Mouse (Mus musculus): ENCODE data around the gene Smcp. TPM values are rescaled to one million over a fixed set of nuclear protein-coding genes. Genes with fewer than 3 reads are reported as not detected.

The Smcp gene
- total RNA-seq, 2 experiments from 2014 or later = not detected

GRCm38 (mm10) chr3:92534411-92534810, 54.4 kb downstream of the Smcp start, which contains the start of gene 2310046K23Rik:
Gene 2310046K23Rik, minus strand, starts transcription at chr3:92534511.
- ATAC-seq (replicated peaks; ENCODE audit: low FRiP score, low TSS enrichment, poor library complexity, severe bottlenecking) = no peak; the same call in 1 of the 2 replicates

Other genes with a start within 250 kb of the Smcp start
- gene Sprr2d, start 249.9 kb downstream of the Smcp start, total RNA-seq (2014; fragmentation: Nextera tagmentation) = not detected in 2 replicates
- not detected in 2 replicates for gene Sprr2d, start 249.9 kb downstream of the Smcp start, total RNA-seq (2017)
- gene Sprr2e, start 236.9 kb downstream of the Smcp start, total RNA-seq (2014; fragmentation: Nextera tagmentation) = not detected in 2 replicates
- gene Sprr2e, start 236.9 kb downstream of the Smcp start, total RNA-seq (2017) = not detected in 2 replicates
- gene Sprr2f, start 223.8 kb downstream of the Smcp start, total RNA-seq (2014; fragmentation: Nextera tagmentation) = not detected in 2 replicates
- not detected in 2 replicates for gene Sprr2f, start 223.8 kb downstream of the Smcp start, total RNA-seq (2017)
- not detected in 2 replicates for gene Sprr2h, start 203.3 kb downstream of the Smcp start, total RNA-seq (2014; fragmentation: Nextera tagmentation)
- gene Sprr2h, start 203.3 kb downstream of the Smcp start, total RNA-seq (2017) = not detected in 2 replicates
- gene Sprr2i, start 181.0 kb downstream of the Smcp start, total RNA-seq (2014; fragmentation: Nextera tagmentation) = not detected in 2 replicates
- not detected in 2 replicates for gene Sprr2i, start 181.0 kb downstream of the Smcp start, total RNA-seq (2017)
- gene Sprr2j-ps, start 170.9 kb downstream of the Smcp start, total RNA-seq (2014; fragmentation: Nextera tagmentation) = not detected in 2 replicates
- gene Sprr2j-ps, start 170.9 kb downstream of the Smcp start, total RNA-seq (2017) = not detected in 2 replicates
- 4.8 and 16.6 TPM in 2 replicates for gene Gm9774, start 159.6 kb downstream of the Smcp start, total RNA-seq (2014; fragmentation: Nextera tagmentation)
- gene Gm9774, start 159.6 kb downstream of the Smcp start, total RNA-seq (2017) = 1.1 and 3.6 TPM in 2 replicates
- not detected in 2 replicates for gene Sprr2k, start 156.4 kb downstream of the Smcp start, total RNA-seq (2014; fragmentation: Nextera tagmentation)
- not detected in 2 replicates for gene Sprr2k, start 156.4 kb downstream of the Smcp start, total RNA-seq (2017)
- not detected in 2 replicates for gene Sprr1b, start 150.2 kb downstream of the Smcp start, total RNA-seq (2014; fragmentation: Nextera tagmentation)
- gene Sprr1b, start 150.2 kb downstream of the Smcp start, total RNA-seq (2017) = not detected in 2 replicates
- not detected in 2 replicates for gene Sprr3, start 130.3 kb downstream of the Smcp start, total RNA-seq (2014; fragmentation: Nextera tagmentation)
- gene Sprr3, start 130.3 kb downstream of the Smcp start, total RNA-seq (2017) = not detected in 2 replicates
- gene Sprr1a, start 103.1 kb downstream of the Smcp start, total RNA-seq (2014; fragmentation: Nextera tagmentation) = not detected in 2 replicates
- gene Sprr1a, start 103.1 kb downstream of the Smcp start, total RNA-seq (2017) = not detected in 2 replicates
- not detected in 2 replicates for gene Sprr4, start 88.5 kb downstream of the Smcp start, total RNA-seq (2014; fragmentation: Nextera tagmentation)
- gene Sprr4, start 88.5 kb downstream of the Smcp start, total RNA-seq (2017) = not detected in 2 replicates
- gene 2310046K23Rik, start 54.5 kb downstream of the Smcp start, total RNA-seq (2014; fragmentation: Nextera tagmentation) = not detected in 2 replicates
- not detected in 2 replicates for gene 2310046K23Rik, start 54.5 kb downstream of the Smcp start, total RNA-seq (2017)
- gene Ivl, start 15.3 kb downstream of the Smcp start, total RNA-seq (2014; fragmentation: Nextera tagmentation) = not detected in 2 replicates
- gene Ivl, start 15.3 kb downstream of the Smcp start, total RNA-seq (2017) = not detected in 2 replicates
- gene 2210017I01Rik, start 18.5 kb upstream of the Smcp start, total RNA-seq (2014; fragmentation: Nextera tagmentation) = not detected in 2 replicates
- not detected in 2 replicates for gene 2210017I01Rik, start 18.5 kb upstream of the Smcp start, total RNA-seq (2017)
- gene Lce6a, start 32.7 kb upstream of the Smcp start, total RNA-seq (2014; fragmentation: Nextera tagmentation) = not detected in 2 replicates
- gene Lce6a, start 32.7 kb upstream of the Smcp start, total RNA-seq (2017) = not detected in 2 replicates
- not detected in 2 replicates for gene Lce1a1, start 59.3 kb upstream of the Smcp start, total RNA-seq (2014; fragmentation: Nextera tagmentation)
- gene Lce1a1, start 59.3 kb upstream of the Smcp start, total RNA-seq (2017) = not detected in 2 replicates
- not detected in 2 replicates for gene Lce1b, start 67.9 kb upstream of the Smcp start, total RNA-seq (2014; fragmentation: Nextera tagmentation)
- not detected in 2 replicates for gene Lce1b, start 67.9 kb upstream of the Smcp start, total RNA-seq (2017)
- gene Lce1a2, start 81.3 kb upstream of the Smcp start, total RNA-seq (2014; fragmentation: Nextera tagmentation) = not detected in 2 replicates
- gene Lce1a2, start 81.3 kb upstream of the Smcp start, total RNA-seq (2017) = not detected in 2 replicates
- gene Lce1c, start 90.2 kb upstream of the Smcp start, total RNA-seq (2014; fragmentation: Nextera tagmentation) = not detected in 2 replicates
- not detected in 2 replicates for gene Lce1c, start 90.2 kb upstream of the Smcp start, total RNA-seq (2017)
- gene Lce1d, start 98.2 kb upstream of the Smcp start, total RNA-seq (2014; fragmentation: Nextera tagmentation) = not detected in 2 replicates
- gene Lce1d, start 98.2 kb upstream of the Smcp start, total RNA-seq (2017) = not detected in 2 replicates
- gene Lce1e, start 120.1 kb upstream of the Smcp start, total RNA-seq (2014; fragmentation: Nextera tagmentation) = not detected in 2 replicates
- gene Lce1e, start 120.1 kb upstream of the Smcp start, total RNA-seq (2017) = not detected in 2 replicates
- not detected in 2 replicates for gene Lce1f, start 131.4 kb upstream of the Smcp start, total RNA-seq (2014; fragmentation: Nextera tagmentation)
- not detected in 2 replicates for gene Lce1f, start 131.4 kb upstream of the Smcp start, total RNA-seq (2017)
- gene Gm38119, start 150.1 kb upstream of the Smcp start, total RNA-seq (2014; fragmentation: Nextera tagmentation) = not detected in 2 replicates
- not detected in 2 replicates for gene Gm38119, start 150.1 kb upstream of the Smcp start, total RNA-seq (2017)
- not detected in 2 replicates for gene Lce1g, start 163.3 kb upstream of the Smcp start, total RNA-seq (2014; fragmentation: Nextera tagmentation)
- not detected in 2 replicates for gene Lce1g, start 163.3 kb upstream of the Smcp start, total RNA-seq (2017)
- gene Lce1h, start 176.1 kb upstream of the Smcp start, total RNA-seq (2014; fragmentation: Nextera tagmentation) = not detected in 2 replicates
- not detected in 2 replicates for gene Lce1h, start 176.1 kb upstream of the Smcp start, total RNA-seq (2017)
- not detected in 2 replicates for gene Lce1i, start 189.9 kb upstream of the Smcp start, total RNA-seq (2014; fragmentation: Nextera tagmentation)
- not detected in 2 replicates for gene Lce1i, start 189.9 kb upstream of the Smcp start, total RNA-seq (2017)
- not detected in 2 replicates for gene Lce1j, start 201.5 kb upstream of the Smcp start, total RNA-seq (2014; fragmentation: Nextera tagmentation)
- not detected in 2 replicates for gene Lce1j, start 201.5 kb upstream of the Smcp start, total RNA-seq (2017)
- not detected in 2 replicates for gene Lce1k, start 218.9 kb upstream of the Smcp start, total RNA-seq (2014; fragmentation: Nextera tagmentation)
- not detected in 2 replicates for gene Lce1k, start 218.9 kb upstream of the Smcp start, total RNA-seq (2017)
- gene Kprp, start 238.2 kb upstream of the Smcp start, total RNA-seq (2014; fragmentation: Nextera tagmentation) = not detected in 2 replicates
- not detected in 2 replicates for gene Kprp, start 238.2 kb upstream of the Smcp start, total RNA-seq (2017)

Measured in megakaryocyte-erythroid progenitor cell, adult 5-6 weeks (primary cell).